Mouse (Mus musculus): Measurements from ENCODE around the gene Pirt. TPM values are rescaled to one million over a fixed set of nuclear protein-coding genes. Genes with fewer than 3 reads are reported as not detected.
A peak's percentile ranks its signal among the peaks of the same experiment; 100 is the strongest.

Pirt gene
- total RNA-seq, 2 experiments from 2014 or later, result 23.7 to 29.9 TPM

DNA sequence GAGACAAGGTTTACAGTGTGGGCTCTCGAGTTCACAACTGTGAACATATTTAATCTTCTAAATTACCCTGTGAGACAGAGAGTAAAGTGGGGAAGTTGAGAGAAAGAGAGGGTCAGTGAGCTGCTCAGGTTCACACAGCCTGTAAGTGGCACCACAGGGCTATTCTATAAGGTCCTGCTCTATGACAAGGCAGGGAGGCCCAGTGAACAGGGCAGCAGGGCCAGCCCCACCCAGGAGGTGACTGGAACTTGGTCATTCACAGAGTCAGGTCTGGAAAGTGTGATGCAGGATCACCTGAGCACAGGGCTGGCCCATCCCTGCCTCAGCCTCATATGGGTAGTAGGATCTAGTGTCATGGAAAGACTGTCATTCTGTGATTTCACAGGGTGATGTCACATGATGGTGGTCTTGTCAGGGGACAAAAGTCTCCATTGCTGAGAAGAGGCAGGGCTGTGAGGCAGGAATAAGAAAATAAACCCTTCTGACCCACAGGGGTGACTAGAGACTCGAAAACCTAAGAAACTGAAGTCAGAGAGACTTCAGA lies 33.5 kb downstream of the Pirt start:
- DNase-seq, result no peak
- intact Hi-C loops (cut with DNase I), result no loop called here

DNA sequence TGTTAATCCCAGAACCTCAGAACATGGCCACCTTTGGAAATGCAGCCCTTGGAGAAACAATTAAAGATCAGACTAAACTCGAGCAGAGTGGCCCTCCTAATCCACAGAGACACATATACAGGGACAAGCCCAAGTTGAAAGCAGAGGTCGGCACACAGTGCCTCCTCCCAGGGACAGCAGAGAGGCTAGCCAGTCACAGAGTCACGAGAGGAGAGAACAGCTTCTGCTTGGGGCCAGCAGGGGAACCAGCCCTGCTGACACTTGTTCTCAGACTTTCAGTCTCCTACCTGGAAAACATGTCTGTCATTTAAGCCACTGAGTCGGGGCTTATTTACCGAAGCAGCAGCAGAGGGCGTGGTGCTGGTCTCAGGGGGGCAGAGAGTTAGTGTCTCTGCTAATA lies 34.7 kb downstream of the Pirt start:
- DNase-seq, result no peak
- intact Hi-C loops (cut with DNase I), result no loop called here

DNA sequence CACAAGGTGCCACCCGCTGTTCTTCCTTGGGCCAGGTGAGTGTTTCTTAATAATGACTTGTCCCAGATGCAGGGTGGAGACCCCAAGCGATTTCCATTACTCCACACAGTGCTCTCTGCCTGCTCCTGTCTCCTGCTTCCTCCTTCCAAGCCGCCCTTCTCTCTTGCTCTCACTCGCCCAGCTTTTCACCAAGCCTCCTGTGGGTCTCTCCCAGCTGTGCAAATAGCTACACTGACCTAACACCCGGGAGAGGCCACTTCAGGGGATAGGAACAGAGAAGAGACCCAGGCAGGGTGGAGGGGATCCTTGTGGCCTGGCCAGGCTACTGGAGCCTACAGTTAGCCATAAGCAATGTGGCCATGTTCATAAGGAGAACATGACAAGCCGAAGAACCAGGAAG lies 35.1 kb downstream of the Pirt start:
- intact Hi-C loops (cut with DNase I), result no loop called here

DNA sequence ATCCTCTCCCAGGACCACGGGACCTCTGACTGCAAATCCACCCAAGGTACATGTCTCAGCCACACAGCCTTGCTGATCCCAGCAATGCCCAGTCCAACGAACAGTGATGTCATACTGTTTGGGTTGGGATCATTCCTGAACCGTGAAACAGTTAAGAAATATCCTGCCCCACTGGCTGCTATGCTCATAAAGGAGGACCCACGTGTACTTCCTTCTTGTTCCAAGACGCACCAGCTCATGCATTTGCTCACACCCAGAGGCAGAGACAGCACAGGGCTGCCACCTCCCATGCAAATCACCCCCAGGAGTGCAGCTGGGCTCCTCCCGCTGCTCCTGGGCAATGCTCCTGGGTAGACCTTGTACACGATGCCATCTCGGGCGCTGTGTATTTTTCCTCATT lies 44.5 kb downstream of the Pirt start, which contains the start of gene Tmem238l:
Tmem238l (plus strand) TSS at position 336 of the 400 bp plus-strand sequence.
- intact Hi-C loops (cut with DNase I), result no loop called here
- DNase-seq, result no peak

More for the DNA sequence above, 35.1 kb downstream of the Pirt start:
- DNase-seq, result no peak

DNA sequence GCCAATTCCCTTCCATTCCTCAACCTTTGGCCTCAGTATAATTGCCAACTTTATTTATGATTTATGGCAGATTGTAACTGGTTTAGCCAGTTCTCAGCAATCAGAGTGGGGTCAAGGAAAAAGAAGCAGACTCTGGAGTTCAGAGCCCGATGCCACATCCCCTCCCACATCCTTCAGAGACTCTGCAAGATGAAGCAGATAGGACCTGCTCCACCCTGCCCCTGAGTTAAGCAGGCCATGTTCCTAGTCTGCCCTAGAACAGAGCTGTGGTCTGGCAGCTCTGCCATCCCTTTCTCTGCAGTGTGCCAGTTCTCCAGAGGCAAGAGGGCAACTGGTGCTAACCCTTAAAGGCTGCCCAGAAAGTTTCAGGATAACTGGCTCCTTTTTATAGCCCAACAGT lies 49.0 kb downstream of the Pirt start:
- no peak for DNase-seq
- intact Hi-C loops (cut with DNase I), result no loop called here

DNA sequence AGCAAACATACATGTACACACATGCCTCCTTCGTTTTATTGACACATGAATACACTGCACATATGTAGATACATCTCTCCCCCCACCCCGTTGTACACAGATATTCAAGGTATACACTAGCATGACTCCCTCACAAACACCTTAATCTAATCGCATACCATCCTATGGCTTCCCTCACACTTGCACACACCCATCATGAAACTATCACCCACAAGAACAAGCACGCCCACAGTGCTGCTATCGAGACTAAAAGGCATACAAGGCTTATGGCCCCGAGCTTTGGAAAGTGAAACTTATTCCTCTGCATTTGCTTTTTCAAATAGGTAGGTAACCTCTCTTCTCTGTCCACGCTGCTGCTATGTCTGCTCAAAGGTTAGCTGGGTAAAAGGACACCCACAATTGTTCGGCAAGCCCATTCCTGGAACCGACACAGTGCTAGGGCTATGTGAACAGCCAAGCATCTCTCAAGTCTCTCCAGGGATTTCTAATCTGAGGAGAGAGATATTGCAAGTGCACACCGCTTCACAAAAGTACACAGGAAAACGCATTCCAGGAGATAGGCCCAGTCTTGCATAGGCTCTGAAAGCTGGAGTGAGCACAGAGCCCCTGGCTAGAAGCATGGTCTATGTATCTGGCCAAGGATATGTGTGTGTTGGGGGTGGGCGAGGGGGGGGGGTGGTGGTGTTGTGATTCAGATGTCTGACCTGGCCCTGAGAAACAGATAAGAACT lies 49.8 kb downstream of the Pirt start:
- intact Hi-C loops (cut with DNase I), result no loop called here
- DNase-seq, result peak; percentile 31 to 44

DNA sequence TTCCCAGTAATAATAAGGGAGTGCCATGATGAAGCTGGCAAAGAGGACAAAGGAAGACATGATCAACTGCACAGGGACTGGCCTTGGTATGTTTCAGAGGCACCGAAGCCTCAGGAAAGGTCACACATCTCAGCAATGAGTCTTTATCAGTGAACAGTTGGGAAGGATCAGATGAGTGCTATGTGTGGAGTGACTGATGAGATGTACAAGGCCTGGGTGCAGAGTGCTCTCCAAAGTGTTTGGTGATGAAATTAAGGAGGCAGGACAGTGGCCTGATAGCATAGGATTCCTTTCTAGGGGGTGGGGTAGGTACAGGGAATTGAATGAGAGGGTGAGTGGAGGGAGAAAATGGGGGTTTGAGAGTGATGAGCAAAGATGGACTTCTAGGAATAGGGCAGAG lies 51.7 kb downstream of the Pirt start:
- intact Hi-C loops (cut with DNase I), result no loop called here
- DNase-seq, result no peak

DNA sequence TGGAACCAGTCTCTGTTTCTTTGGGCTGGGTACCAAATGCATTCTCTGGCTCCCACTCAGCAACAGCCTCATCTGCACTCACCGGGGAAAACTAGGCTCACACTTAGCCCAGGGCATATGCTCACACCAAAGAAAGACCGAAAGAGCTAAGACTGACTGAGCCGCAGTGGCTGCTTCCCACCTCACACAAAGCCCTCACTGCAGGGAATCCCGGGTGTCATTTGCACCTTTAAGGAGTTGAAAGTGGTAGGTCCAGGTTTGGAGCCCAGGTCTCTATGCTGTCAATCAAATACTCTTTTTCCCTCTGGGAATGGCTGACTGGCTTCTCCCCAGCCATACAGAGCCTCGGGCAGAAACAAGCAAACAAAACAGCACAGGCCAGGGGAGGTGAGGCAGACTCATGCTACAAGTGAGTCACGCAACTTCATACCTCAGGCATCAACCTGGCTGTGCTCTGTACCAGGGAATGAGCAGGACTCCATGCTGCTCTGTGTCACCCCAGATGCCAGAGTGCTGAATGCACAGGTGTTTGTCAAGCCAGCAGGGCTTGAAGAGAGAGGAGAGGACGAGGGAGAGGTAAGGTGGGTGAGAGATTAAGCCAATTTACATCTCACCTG lies 54.8 kb downstream of the Pirt start:
- DNase-seq, result no peak
- intact Hi-C loops (cut with DNase I), result no loop called here

DNA sequence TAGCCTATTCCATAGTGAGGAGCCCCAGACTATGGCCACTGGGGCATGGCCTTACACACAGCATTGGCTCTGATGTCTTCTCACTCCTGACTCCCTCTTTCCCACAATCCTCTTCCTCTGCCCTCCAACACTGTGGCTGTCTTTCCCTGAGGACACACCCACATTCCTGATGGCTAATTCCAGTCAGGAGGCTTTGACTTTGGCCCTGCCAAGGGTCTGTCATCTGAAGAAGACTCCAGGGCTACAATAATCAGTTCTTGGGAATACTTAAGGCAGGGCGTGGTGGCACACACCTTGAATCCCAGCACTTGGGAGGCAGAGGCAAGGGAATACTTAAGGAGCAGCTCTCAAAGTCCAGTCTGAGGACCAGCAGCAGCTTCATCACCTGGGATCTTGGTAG lies 56.8 kb downstream of the Pirt start:
- no peak for DNase-seq
- intact Hi-C loops (cut with DNase I), result no loop called here

DNA sequence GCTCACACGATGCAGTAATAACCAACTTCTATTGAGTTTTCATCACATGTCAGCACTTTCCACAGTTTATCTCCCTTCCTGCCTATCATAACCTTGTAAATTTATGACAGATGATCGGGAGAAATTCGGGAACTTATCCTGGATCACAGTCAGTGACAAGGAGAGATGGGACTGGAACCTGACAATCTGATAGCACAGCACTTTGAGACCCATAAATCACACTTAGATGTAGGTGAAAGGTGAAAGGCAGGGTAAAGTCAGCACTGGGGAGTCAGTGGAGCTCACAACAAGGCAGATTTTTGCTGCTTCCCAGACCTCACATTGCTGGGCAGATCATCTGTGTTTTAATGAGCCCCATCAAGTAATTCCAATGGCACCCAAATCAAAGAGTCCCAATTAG lies 61.7 kb downstream of the Pirt start:
- no peak for DNase-seq
- intact Hi-C loops (cut with DNase I), result no loop called here

DNA sequence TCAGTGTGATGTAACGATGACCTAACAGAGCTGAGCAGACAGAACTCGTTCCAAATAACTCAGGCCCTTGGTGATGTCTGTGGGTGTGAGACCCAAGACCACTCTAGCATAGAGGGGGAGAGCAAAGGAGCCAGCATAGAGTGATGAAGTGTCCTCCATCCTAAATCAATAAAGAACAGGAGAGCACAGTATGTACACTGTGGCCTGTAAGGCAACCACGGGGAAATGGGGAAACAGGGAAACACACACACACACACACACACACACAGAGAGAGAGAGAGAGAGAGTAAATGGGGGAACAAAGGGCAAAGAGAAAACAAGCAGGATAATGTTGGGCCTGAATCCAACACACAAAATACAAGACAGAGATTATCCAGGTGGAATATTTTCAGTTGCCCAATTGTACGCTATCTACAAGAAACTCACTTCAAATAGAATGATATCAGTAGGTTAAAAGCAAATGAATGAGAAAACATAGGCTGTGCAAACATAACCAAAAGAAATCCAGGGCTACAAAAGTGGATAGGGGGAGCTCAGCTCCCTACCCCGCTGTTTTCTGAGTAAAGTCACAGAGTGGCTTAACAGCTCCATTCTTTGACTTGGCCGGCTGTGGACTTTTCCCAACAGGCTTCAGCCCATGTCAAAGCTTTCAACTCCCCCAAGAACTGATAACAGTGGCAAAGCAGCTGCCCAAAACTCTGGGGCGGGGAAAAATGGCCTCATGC lies 64.0 kb downstream of the Pirt start:
- intact Hi-C loops (cut with DNase I), result no loop called here
- DNase-seq, result no peak

Other genes starting within 250 kb of the Pirt start
- under 1 TPM; 0.34 to 0.55 TPM for gene Tmem238l, start 44.7 kb downstream of the Pirt start, total RNA-seq (2021)
- 1 to 10 TPM; 1.4 to 1.8 TPM for gene Tmem220, start 113.2 kb downstream of the Pirt start, total RNA-seq (2021)
- 10 to 100 TPM; 14.5 to 15.8 TPM for gene Adprm, start 140.6 kb downstream of the Pirt start, total RNA-seq (2021)
- 10 to 100 TPM; 17.8 to 19.2 TPM for gene Sco1, start 140.7 kb downstream of the Pirt start, total RNA-seq (2021)
- under 1 TPM in 1 of 2 experiments, not detected in 1; 0.05 TPM for gene Myh3, start 166.3 kb downstream of the Pirt start, total RNA-seq (2021)